Mouse (Mus musculus): ENCODE measurements around the gene Kcnj6.

GRCm38 (mm10) chr16:94752781-94753180 lies 244.7 kb downstream of the Kcnj6 start:
- no peak for TF ChIP-seq ZC3H11A (IDR thresholded peaks at IDR 0.05; ENCODE audit: borderline replicate concordance, low read depth, low read length)
- no peak for TF ChIP-seq MAFK (IDR thresholded peaks at IDR 0.05; ENCODE audit: insufficient read depth, low read depth, low read length)
- no peak for TF ChIP-seq CHD2 (IDR thresholded peaks at IDR 0.05; ENCODE audit: low read depth, low read length)

All from ES-E14 (cell line).